Mouse (Mus musculus): ENCODE data around the gene Igsf21.

The Igsf21 gene

GRCm38 (mm10) chr4:140192276-140193002 lies 54.1 kb downstream of the Igsf21 start:
- DNase-seq = no peak

DNA sequence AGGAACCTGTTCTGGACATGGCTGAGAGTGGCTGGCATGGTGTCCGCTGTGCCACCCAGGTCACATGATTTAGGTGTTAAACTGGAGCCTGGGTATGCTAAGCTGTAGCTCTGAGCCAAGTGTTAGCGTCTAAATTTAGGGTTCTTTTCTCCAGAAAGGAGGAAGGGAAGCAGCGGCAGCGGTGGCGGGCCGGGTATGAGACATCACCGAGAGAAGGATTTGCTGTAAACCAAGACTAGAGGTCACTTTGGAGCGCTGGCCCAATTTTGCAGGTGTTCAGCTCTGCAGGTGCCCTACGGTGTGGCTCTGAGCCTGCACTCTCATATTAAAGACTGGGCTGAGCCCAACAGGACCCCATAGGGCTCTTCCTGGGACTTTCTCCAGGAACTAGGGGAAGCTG lies 57.0 kb downstream of the Igsf21 start:
- DNase-seq = no peak

DNA sequence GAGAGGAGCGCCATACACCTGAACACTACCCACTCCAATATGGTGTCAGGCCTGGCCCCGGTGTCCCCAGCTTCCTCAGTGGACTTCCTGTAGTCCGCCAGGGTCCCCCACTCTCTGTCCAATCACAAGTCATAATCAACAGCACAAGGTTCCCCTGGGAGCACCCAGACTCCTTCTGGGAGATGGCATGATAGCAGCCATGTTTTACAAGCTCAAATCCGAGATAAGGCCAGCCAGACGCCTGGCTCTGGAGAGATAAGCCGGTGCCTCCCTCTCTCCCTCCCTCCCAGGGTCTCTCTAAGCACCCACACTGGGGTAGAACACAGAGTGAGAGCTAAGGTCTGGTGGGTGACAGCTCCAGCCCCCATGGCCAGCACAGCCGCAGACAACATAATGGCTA lies 58.0 kb downstream of the Igsf21 start:
- DNase-seq = no peak

DNA sequence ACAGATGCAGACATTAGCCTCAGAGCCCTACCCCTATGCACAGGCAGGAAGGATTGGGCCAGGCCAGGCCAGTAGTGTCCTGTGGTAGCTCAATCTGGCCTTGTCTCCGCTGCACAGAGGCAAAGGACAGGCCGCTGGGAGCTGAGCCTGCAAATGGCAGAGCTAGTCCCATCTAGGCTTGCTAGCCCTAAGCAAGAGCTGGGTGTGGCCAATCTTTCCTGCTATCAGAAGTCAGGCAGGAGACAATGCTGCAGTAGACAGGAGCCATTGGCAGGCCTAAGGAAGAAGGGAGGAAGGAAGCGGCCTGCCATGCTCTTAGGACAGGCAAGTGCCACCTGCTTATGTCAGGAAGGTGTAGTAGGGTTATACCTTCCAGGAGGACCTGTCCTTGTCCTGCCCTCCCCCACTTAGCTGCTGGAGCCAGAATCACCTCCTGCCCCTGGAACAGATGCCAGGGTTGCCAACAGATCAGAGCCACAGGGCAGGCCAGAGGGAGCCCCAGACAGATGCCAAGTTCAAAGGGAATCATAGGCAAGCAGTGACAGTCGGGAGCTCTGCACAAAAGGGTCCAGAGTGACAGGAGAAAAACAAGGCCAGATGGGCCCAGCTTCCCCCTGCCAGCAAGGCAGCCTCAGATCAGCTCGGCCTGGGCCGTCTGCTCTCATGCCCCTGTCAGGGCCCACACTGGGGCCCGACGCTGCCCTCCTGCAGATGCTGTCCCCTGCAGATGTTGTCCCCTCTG lies 59.0 kb downstream of the Igsf21 start:
- DNase-seq = no peak

GRCm38 (mm10) chr4:140179576-140179975 lies 67.0 kb downstream of the Igsf21 start:
- DNase-seq = no peak

DNA sequence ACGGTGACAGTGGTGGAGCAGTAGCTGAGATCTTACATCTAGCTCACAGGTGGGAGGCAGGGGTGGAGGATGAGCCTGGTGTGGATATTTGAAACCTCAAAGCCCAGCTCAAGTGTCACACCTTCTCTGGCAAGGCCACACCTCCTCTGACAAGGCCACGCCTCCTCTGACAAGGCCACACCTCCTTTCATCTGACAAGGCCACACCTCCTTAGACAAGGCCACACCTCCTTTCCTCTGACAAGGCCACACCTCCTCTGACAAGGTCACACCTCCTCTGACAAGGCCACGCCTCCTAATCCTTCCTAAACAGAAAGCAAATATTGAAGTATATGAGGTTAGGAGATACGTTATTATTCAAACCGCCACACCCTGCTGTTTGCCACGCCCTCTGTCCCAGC lies 69.5 kb downstream of the Igsf21 start:
- no peak for DNase-seq

DNA sequence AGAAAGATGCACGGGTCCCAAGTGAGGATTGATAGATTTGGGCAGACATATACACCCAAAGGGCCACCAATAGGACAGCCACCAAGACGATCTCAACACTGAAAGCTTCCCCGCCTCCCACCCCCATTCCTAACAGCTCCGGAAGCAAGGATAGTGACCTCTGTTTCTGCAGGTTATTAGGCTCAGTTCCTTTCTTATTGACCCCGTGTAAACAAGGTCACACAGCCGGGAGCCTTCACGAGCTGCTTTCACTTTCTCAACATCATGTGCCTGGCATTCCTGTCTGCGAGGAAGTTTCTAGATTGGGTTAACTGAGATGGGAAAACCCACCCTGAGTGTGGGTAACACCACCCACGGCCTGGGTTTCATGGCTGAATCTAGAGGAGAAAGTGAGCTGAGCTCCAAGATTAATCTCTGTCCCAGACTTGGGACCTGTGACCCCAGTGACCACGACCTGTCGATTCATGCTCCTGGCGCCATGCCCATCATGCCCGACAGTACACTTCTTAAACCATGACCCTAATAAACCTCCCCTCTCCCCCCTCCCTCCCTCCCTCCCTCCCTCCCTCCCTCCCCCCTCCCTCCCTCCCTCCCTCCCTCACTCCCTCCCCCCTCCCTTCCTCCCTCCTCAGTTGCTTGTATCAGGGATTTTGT lies 72.7 kb downstream of the Igsf21 start:
- DNase-seq = no peak

DNA sequence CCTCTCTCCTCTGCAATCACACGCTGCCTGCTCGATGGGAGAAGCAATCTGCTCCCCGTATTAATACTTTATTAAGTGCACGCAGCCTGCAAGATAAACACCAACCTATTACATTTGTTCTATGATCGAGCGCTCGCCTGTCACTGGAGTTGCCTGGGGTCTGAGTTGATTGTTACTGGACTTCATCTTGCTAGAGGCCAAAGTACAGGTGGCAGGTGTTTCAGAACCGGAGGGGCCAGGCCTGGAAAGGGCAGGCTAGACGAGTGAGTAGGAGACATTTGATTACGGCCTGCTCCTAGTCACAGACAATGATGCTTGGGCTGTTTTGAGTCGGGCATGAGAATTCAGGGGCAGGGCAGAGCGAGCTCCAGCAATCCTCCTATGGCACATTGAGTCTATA lies 73.5 kb downstream of the Igsf21 start:
- DNase-seq = no peak

DNA sequence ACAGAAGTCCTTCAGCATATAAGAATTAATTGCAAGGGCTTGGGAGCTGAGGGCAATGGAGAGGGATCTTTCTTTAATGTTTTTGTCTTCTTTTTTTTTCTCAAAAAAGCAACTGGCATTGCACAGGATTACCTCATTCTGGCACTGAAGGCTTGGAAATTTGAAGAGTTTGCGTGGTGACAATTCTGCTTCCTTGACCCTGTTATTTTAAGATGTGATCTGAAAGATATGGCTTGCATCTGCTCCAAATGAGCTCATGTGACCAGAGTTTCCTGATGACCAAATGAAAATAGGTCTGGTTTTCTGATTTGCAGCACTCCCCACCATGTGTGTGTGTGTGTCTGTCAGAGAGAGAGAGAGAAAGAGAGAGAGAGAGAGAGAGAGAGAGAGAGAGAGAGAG lies 74.7 kb downstream of the Igsf21 start:
- DNase-seq = no peak

DNA sequence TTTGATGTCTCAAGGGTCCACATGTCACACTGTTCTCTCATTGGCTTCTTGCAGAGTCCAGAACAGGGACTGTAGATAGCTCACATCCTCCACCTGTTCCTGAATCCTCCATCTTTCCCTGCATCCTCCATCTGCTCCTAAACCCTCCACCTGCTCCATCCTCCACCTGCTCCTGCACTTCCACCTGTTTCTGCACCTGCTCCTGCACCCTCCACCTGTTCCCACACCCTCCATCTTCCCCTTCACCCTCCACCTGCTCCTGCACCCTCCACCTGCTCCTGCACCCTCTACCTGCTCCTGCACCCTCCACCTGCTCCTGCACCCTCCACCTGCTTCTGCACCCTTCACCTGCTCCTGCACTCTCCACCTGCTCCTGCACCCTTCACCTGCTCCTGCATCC lies 75.4 kb downstream of the Igsf21 start:
- no peak for DNase-seq

DNA sequence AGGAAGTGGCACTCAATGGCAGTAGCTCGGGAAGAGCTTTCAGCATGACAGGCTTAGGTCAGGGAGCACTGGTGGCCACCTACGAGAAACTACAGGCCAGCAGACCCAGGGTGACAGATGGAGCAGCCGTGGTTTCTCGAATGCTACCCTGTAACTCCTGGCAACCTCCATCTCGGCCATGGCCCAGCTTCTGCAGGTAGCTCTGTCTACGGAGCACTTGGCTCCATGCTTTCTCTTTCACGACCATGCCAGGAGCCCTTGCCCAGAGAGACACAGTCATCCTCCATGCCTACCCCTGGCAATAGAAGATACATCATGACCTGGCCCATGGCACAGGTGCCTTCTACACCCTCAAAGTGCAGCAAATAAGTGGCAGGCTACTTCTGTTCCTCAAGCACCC lies 80.7 kb downstream of the Igsf21 start:
- no peak for DNase-seq

GRCm38 (mm10) chr4:140164662-140165061 lies 81.9 kb downstream of the Igsf21 start:
- DNase-seq = no peak

GRCm38 (mm10) chr4:140159617-140160016 lies 87.0 kb downstream of the Igsf21 start:
- DNase-seq = no peak

GRCm38 (mm10) chr4:140154899-140155463 lies 91.6 kb downstream of the Igsf21 start:
- DNase-seq = no peak

DNA sequence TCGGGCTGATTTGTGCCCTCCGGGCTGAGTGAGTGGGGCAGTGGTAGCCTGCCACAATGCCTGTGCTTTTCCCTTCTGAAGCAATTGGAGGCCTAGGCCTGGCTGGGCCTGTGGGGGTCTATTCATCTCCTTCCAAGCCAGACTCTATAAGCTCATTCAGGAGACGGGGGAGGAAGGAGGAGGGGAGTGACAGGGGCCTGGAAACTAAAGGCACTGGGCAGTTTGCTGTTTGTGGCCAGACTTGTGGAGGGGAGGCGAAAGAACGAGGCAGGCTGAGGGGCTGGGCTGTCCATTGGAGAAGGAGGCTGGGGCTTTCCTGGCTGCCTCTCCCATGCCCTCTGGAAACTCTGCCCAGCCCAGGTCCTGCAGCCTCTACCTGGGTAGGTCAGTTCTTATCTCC lies 92.1 kb downstream of the Igsf21 start:
- no peak for DNase-seq

DNA sequence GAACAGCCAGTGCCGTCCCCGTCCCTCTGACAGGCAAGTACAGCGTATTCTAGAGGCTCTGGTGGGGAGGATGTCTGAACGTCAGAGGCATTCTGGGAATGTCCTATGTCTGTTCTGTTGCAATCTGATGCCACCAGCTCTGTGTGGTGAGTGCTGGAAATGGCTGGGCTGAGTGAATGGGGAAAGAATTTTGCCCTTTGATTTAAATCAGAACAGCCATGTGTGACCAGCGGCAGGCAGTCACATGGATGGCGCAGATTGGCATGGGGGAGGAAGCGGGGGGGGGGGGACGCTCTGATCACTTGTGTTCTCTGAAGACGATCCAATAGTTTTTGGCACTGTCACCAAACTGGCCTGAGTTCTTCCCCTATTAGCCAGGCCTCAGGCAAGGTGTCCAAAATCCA lies 92.9 kb downstream of the Igsf21 start:
- no peak for DNase-seq

DNA sequence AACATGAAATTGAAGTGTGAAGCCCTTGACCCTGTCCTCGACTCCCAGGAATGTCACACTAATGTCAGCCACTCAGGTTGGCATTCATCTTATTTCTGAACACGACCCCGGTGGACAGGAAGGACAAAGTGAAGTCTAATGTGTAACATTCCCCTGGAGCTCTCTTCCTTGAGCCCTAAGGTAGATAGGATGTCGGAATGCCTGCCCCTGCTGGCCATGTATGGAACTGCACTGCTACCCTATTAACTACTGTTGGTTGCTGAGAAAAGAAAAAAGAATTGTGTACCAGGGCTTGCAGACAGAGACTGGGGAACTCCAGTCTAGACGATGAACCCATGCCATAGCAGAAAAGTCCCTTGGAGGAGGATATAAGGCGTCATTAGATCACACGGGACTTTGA lies 93.5 kb downstream of the Igsf21 start:
- DNase-seq = peak; percentile 15

GRCm38 (mm10) chr4:140149706-140150105 lies 96.9 kb downstream of the Igsf21 start:
- no peak for DNase-seq

GRCm38 (mm10) chr4:140147857-140148695 lies 98.5 kb downstream of the Igsf21 start:
- DNase-seq = no peak

GRCm38 (mm10) chr4:140147079-140147840 lies 99.3 kb downstream of the Igsf21 start:
- DNase-seq = no peak

GRCm38 (mm10) chr4:140143884-140144525 lies 102.6 kb downstream of the Igsf21 start:
- DNase-seq = no peak
